In genomic region chr1:44118239-44119054, GRCm38 (mm10) we compare ENCODE assay signal across 8 mouse cellular contexts. TPM values are rescaled to one million over a fixed set of nuclear protein-coding genes. Genes with fewer than 3 reads are reported as not detected.
DNase-seq lines count a peak whose midpoint lies in the region; ATAC-seq lines count a peak whose summit lies in the region.

Kdelc1 (minus strand) TSS chr1:44118808.
Bivm (plus strand) TSS chr1:44118957.

- peak; percentile 96 for ATAC-seq in hindbrain, embryonic 11.5 days (ENCODE audit: low FRiP score)

- H3K36me3 ChIP-seq in hindbrain, embryonic 11.5 days (ENCODE audit: control insufficient read depth, insufficient read depth, low read length), result no peaks in the 10 kb centered on the region

- H3K27ac ChIP-seq in hindbrain, embryonic 11.5 days (ENCODE audit: low read depth, low read length), result peak within 1 kb of the TSS; percentile 96

- peak; percentile 97 for DNase-seq in MN1 (ENCODE audit: low spot score)
- DNase-seq in cerebellum, adult 9-11 months, result peak; percentile 94
- peak; percentile 94 to 96 for DNase-seq in frontal cortex, adult 2 months (ENCODE audit: extremely low spot score in 1 of 2, low spot score in 1 of 2)
- peak; percentile 87 for DNase-seq in hindbrain, embryonic 11.5 days (ENCODE audit: low spot score)
- peak; percentile 83 to 86 for DNase-seq in layer of hippocampus, postnatal 10 days (ENCODE audit: low spot score in 2 of 2)
- peak; percentile 95 for DNase-seq in lung, postnatal 10 days
- peak; percentile 81 for DNase-seq in ovary, postnatal 36 days (ENCODE audit: low spot score)
- peak; percentile 65 for DNase-seq in thymus, postnatal 25 days

- peak within 1 kb of the TSS; percentile 75 for H3K4me2 ChIP-seq in hindbrain, embryonic 11.5 days (replicated peaks; ENCODE audit: low read depth, low read length)

- no peaks in the 10 kb centered on the region for H3K4me1 ChIP-seq in hindbrain, embryonic 11.5 days (replicated peaks; ENCODE audit: control insufficient read depth, insufficient read depth, low read length)

- H3K4me3 ChIP-seq in hindbrain, embryonic 11.5 days (ENCODE audit: low read depth, low read length), result peak within 1 kb of the TSS; percentile 51

- H3K9me3 ChIP-seq in hindbrain, embryonic 11.5 days (ENCODE audit: control insufficient read depth, low read length), result no peaks in the 10 kb centered on the region

- no peaks in the 10 kb centered on the region for H3K27me3 ChIP-seq in hindbrain, embryonic 11.5 days (ENCODE audit: control insufficient read depth, insufficient read depth, low read length)

- peak within 1 kb of the TSS; percentile 81 for H3K9ac ChIP-seq in hindbrain, embryonic 11.5 days (ENCODE audit: low read depth, low read length)

- under 1% methylated on average over 39 of the region's 39 CpGs for WGBS in hindbrain, embryonic 11.5 days

RNA-seq across cellular contexts. Expression of gene Kdelc1, which starts in this region (rescaled TPM):
- 15.3 and 15.4 TPM in 2 replicates for polyA plus RNA-seq in frontal cortex, adult 2 months (2012; rRNA removed)
- 56.9 and 59.9 TPM in 2 replicates for polyA plus RNA-seq in hindbrain, embryonic 11.5 days (2014; fragmentation: Nextera tagmentation; extraction: Ambion mirVana)
- total RNA-seq in layer of hippocampus, postnatal 10 days (2021), result 10 to 100 TPM; 11.6 to 13.1 TPM

RNA-seq across cellular contexts. Expression of gene Bivm, which starts in this region (rescaled TPM):
- polyA plus RNA-seq in frontal cortex, adult 2 months (2012; rRNA removed), result 12.2 and 15.1 TPM in 2 replicates
- 25.0 and 34.4 TPM in 2 replicates for polyA plus RNA-seq in hindbrain, embryonic 11.5 days (2014; fragmentation: Nextera tagmentation; extraction: Ambion mirVana)
- 10 to 100 TPM; 37.3 to 41.6 TPM for total RNA-seq in layer of hippocampus, postnatal 10 days (2021)

Comparison
In these comparisons a context has a peak if more than half of its experiments do, and no peak if none do; other contexts are left out.
1. Peak in every context shown above with its lines: DNase-seq, ATAC-seq, H3K4me3 ChIP-seq and H3K27ac ChIP-seq.